Mouse (Mus musculus): ENCODE measurements at regions not wholly inside any gene's neighbourhood (a gene's known extent, or its start where the extent isn't known, plus 50 kb on each side); places are given as distances from the start of the nearest gene placed in this dataset.

DNA sequence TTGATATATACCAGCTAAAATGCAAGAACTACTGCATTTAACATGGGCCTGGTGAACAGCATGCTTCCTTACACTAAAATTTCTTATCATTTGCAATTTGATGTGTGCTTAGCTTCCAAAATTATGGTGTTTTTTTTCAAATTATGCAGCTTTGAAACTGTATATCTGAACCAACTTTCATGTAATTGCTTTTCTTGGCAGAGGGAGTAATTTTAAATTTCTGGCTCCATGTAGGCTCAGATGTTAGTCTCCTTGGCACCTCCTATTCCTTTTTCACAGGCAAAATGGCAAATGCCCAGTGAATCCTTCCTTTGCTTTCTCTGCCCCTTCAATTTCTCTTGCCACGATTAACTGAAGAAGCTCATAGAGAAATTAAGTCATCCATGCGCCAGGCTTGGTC lies 61.1 kb upstream of the Tmtc1 start:
- no peak for TF ChIP-seq POLR2A (IDR thresholded peaks at IDR 0.05; ENCODE audit: insufficient read length, low read depth)
- no peak for TF ChIP-seq MAX (IDR thresholded peaks at IDR 0.05; ENCODE audit: low read depth)
- no peak for TF ChIP-seq E2F4 (IDR thresholded peaks at IDR 0.05; ENCODE audit: insufficient read depth)
